Mouse (Mus musculus) kidney, postnatal 36 days (tissue): Measurements from ENCODE around the gene Dact2.

Source experiments
- DNase-seq, 2 experiments: peaks; one replicate each; pipeline ENCODE4 v3.0.0; 2021 to 2022; ENCODE audit warnings: mixed read lengths in 2 of 2

Gene Dact2

DNA sequence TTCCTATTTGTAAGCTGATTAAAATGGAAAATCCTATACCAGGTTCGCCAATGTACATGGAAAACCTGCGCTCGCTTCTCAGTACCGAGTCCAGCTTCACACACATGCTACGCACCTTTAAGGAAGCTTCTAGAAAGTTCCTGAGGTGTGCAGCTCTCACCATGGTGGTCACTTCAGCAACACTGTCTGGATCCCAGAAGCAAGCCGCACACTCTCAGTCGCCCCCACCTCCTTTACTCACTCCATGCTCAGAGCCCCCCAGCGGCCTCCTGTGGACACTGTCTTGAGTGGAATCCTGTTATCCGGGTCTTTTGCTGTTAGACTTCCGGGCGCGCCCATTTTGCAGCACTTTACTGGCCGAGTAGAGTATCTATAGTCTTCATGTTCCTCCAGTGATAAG, at the start of gene Dact2:
TSS of gene Dact2 (minus strand) at position 244 of the 400 bp plus-strand sequence.
- peak in 1 of 2 experiments; percentile 47 for DNase-seq

DNA sequence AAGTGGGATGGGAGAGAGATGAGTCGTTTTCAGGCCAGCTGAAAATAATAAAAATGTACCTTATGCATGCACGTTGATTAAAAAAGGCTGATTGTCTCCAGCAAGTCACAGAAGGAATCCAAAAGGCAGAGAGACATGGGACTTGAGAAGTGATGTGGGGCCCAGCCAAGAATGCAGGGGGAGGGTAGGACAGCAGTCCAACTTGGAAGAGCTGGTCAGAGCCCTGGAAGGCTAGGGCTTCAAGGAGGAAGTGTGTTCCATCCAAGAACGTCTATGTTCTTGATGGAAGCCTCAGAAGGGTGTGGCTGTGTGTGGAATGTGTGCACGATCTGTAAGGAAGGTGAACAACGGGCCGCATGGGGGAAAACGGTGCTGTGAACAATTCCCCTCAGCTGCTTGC, 48.4 kb upstream of the Dact2 start:
- no peak for DNase-seq

DNA sequence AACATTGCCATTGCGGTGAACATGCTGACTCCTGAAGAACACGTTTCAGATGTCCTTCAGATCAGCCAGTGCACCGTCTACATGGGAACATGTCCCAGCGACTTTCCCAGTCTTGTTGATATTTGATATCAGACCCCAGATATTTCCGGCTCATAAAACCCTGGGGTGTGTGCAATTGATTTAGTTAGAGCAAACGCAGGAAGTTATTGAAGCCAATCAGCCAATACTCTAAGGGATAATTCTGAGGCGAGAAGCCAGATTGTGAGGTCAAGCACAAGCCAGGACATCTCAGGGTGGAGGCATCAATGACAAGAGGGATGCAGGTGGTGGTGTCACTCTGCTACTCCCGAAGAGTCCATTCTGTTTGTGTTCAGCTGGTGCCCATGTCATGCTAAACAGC, 46.3 kb upstream of the Dact2 start:
- DNase-seq, result no peak

DNA sequence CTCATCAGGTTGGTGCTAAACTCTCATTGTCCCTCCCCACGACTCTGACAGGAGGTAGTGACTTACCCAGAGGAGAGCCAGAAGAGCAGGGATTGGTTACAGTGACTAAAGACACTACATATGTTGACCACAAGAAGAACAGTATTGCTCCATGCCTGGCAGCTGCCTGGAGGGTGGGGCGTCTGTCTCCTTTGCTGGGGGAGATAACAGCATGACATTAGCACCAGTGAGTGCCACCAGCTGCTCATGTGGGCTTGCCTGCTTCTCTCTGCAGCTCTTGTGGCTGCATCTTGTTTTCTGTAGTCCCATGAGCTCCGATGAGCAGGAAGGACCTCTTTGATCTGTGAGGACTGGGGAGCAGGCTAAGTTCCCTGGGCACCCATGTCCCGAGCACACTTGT, 45.5 kb upstream of the Dact2 start:
- DNase-seq, result no peak

DNA sequence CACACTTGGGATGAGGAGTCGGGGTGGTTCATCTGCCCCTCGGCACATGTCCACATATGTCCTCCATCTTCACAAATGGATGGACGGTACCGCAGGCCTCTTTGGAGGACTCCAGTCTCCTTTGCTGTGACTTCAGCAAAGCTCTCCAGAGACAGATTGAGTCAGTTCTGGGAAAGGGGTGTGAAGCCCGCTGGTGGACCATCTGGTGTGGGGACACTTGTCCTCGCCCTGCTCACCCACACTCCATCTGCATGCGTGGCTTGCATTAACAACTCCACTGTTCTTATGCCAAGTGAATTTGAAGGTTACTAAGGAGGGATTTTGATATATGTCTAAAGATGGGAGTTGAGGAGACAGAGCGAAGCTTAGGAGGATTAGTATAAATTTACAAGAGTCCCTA, 43.8 kb upstream of the Dact2 start:
- no peak for DNase-seq

DNA sequence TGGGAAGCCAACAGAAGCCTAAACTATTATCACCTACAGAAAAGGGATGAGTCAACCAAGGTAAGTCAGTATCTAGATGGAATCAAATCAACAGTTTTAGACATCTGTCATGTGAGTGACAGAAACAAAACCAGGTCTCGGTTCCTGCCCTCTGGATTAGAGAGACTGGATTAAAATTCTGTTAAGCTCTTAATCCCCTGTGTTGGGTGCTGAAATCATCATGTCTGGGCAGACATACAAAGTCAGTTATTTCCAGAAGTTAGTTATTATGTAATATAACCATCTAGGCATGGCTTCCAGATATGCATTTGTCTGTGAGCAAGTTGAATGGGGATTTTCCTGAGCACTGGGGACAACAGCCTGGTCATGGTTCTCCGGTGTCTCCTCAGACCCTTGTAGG, 42.2 kb upstream of the Dact2 start:
- no peak for DNase-seq

DNA sequence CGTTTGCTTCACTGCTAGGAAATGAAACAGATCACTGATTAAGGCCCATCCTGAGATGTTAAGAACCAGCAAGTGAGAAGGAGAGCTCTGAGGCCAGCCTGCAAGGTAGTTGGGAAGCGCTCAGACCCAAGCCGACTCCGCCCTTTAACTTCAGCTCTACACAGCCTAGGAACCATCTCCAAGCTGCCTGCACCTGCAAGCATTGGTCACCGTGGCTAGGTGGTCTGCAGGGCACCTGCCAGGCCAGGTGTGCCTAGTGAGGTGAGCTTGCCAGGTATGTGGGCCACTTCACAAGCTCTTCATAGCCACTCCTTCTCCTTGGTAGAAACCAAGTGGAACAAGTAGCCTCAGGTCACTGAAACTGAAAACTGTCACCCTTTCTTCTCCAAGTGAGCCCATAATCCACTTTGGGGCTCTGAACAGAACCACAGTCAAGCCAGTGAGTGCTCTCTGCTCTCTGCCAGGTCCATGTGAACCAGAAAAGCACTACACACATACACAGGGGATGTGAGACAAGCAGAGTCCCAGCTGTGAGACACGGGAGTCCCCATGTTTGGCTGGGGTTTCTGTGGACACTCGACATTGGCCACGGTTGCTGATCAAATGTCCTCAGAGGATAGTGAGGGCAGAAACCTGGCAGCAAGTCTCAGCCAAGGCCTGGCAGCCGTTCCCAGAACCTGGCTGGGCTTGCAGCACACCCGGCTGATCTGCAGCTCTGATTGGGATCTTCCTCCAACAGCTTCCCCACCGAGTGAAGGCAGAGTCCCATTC, 40.3 kb upstream of the Dact2 start:
- DNase-seq, result peak in 1 of 2 experiments; percentile 15

DNA sequence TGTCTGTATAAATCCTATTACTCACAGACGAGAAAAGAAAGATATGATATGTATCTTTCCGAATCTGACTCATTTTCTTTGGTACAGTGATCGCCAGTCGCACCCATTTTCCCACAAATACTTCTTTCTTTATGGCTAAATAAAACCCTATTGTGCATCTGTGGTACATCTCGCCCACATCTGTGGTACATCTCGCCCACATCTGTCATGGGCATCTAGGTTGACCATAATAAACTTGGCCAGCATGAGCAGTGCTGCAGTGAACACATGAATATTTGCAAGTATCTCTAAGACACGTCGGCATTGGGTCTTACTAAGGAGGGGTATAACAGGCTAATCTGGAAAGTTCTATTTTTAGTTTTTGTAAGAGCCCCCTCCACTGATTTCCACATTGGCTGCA, 38.5 kb upstream of the Dact2 start:
- no peak for DNase-seq

DNA sequence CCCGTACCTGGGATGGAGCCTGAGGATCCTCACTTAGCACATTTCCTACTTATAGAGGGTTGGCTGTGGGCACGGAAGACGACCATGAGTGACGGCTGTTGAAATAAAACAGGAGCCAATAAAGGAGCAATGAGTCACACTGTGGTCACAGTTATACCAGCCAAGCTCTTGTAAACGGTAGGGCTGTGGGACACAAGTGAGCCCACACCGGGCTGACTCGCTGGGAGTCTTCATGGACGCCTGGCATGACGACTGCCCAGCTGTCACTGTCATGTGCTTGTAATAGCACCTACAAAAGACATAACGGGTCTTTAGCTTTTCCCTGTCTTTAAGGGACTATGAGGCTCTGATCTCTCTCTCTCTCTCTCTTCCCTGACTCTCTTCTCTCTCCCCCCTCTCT, 35.9 kb upstream of the Dact2 start:
- no peak for DNase-seq

DNA sequence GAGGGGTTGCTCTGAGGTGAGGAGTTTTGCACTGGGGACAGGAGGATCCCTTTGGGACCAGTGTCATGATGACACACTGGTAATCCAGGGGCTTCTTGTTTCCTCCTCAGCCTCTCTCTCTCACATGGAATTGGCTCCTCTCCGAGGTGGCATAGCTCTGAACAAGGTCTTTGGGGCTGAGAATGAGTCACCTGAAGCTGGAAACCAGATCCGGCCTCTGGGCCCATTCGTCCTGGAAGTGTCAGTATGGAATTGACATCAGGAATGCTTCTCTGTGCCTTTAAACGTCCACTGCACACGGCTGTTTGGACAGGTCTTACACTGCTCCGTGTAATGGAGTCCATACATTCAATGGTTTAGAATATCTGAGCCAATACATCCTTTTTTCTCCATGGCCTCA, 33.0 kb upstream of the Dact2 start:
- no peak for DNase-seq

DNA sequence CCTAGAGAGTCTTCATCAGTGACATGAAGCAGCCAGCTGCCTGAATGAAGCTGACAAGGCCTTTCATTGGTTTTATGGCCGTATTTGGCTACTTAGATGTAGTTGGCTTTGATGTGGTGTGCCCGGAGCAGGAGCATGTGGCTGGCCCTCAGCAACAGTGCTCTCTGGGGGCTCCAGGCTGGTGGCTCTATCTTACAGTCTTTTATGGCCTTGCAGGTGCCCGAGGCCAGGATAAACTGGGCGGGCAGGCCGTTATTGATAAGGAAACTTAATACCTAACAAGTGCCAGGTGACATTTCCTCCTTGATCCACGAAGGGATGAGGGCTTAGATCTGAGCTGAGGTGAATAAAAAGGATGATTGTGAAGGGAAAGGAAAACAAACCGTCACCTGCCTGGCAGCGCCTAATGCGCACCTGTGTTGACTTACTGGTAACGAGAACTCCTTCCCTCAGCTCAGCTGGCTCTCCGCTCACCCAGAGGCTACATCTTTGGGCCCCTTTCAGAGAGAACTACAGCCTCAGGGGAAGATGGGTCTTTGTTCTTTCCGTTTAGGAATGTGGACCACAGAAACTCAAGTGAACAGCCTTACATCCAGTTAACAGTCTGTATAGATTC, 30.8 kb upstream of the Dact2 start:
- no peak for DNase-seq

DNA sequence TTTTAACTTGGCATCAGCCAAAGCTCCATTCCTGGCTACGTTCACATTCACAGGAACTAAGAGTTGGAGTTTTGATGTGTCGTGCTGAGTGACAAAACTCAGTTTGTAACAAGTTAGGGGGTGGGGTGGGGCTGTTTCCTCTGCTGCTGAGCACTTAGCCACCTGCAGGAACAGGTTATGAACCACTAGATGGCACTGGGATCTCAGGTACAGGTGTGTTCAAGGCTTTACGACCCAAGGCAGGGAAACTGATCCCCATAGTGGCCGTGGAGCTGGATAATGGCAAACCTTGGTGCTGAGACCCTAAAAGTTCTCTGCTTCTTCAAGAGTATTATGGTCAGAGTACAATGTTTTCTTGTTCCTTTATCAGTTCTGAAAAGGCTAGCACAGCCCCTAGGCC, 29.6 kb upstream of the Dact2 start:
- no peak for DNase-seq

DNA sequence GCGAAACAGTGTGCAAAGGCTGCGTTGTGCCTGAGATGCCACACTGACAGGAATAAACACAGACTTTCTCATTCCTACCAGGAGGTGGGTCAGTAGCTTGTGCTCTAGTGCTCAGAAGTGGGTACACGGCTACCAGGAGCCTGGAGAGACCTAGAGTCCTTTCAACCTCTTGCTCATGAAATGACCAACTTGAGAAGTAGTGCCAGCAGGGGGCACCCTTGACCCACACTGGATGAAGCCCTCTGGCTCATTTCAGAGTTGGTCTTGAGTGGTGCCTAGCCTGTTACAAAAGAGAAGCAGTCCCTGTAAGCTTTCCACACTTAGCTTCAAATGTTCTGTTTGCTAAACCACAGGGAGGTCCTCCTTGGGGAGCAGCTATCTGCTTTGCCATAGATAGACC, 28.5 kb upstream of the Dact2 start:
- DNase-seq, result peak; percentile 73 to 93

DNA sequence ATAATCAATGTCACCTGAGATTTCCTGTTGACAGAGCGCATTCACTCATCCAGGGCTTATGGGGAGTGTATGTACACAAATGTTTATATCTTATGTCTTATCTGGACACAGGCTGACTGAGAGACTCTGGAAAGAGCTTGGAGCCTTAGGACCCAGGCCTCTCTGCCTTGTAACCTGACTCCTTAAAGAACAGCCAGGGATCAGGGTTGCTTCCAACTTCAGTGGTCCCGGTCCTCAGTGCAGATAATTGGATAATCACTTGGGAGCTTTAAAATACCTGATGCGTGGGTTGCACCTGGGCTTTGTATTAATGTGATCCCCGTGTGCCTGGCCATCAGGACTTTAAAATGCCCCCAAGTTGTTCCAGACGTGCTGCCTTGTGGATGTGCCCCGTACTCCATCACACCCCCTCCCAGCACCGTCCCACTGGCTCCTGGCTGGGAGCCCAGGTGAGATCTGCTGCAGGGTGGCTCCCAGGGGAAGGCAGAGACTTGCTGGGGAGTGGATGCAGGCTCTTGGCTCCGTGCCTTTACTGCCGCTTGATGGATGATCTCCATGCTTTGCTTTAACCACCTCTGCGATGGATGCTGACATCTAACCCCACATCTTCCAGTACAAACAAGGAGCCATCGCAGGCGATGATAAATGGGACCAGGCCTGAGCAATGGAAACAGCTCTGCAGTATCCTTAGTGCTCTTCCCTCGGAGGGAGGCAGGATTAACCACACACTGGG, 26.8 kb upstream of the Dact2 start:
- DNase-seq, result peak in 1 of 2 experiments; percentile 21

DNA sequence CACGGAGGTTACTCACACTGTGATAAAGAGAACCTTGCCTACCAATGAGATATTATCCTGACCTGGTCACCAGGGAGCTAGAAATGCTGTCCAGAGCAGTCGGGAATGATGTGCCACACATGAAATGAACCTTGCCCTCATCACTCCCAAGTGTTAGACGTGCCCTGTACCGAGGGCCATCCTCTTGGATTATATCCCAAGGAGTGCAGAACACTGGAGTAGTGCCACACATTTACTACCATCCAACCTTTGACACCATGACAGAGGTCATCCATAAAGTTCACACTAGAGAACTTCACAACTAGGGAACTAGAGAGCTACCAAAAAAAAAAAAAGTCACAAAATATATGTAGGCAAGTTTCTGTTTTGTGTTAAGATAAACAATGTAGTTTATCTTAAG, 24.3 kb upstream of the Dact2 start:
- peak; percentile 46 to 52 for DNase-seq

DNA sequence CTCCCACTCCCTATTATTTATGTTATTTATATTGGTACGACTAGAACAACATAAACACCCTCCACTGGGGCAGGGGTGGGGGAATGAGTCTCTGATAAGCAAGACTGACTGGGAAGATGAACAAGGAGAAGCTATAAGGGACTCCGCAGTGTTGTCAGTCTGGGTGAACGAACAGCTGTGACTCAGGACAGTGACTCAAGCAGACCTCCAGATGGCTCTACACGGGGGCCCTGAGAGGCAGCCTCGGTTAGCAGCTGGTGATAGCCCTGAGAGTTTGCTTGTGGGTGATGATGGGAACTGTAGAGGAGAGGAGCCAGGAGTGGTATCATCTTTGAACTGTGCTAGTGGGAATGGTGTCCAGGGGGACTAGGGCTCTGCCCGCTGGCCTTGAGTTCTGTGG, 23.5 kb upstream of the Dact2 start:
- DNase-seq, result no peak

DNA sequence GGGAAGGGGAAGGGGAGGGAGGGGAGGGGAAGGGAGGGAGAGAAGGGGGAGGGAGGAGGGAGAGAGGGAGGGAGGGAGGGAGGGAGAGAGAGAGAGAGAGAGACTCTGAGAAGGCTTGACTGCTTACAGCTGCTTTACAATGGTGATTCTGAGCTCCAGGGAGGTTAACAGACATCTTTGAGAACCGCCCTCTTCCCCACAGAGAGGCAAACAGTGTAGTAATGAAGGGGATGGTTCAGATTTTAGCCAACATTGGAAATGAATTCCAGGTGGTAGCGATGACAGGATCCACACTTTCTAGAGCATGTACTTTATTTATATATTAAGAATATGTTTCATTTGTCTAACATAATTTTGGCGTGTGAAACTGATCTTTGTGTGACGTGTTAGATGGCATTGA, 22.7 kb upstream of the Dact2 start:
- DNase-seq, result no peak

DNA sequence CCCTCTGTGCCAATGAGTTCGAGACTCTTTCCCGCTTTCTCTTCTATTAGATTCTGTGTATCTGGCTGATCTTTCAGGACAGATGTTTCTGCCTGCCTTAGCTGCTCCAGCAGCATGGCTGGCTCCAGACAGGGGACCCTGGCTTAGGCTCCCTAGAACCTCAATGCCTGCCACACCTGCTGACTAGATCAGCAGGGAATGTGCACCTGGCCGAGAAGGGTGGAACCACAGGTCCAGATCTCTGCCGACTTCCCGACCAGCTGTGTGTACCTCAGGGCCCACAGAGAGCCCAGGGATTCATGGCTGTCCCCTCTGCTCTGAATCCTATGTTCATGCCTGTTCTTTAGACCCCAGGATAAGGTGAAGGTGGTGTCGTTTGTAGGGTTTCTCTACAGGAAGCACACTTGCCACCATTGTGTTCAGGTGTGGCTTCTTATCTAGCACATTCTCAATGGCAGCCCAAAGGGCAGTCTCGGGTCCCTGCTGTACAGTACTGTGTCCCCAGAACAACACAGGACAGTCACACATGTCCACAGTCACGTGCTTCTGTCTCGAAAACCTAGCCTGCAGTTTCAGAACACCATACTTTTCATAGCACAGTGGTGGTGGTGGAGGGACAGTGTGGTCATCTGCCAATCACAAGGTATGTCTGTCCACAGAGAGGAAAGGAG, 22.0 kb upstream of the Dact2 start:
- no peak for DNase-seq

DNA sequence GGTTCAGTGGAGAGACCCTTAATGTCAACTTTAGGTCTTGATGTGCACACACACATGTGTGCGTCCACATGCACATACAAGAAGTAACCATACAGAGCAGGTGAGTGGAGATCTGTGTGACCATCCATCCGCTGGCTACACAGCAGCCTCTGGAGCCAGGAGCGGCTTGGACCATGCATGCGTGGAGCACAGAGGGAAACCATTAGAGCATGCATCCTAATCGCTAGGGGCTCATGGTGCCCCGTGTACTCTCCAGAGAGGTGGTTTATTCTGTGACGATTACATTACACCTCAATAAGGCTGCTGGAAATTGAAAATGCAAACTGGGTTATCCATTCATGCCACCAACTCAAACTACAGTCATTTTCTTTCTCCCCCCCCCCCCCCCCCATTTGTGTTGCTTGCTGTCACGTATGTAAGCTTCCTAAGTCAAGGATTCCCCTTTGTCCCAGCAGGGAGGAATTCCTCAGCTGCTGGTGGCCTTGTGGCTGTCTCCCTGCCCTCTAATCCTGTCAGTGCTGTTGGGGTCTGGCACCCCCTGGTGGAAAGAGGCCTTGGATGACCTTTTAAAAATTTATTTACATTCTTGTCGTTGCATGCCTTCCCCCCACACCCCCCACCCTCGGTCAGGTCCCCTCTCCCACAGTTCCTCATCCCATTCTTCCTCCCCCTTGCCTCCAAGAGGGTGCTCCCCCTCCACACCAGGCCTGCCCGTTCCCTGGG, 17.9 kb upstream of the Dact2 start:
- peak in 1 of 2 experiments; percentile 32 for DNase-seq

DNA sequence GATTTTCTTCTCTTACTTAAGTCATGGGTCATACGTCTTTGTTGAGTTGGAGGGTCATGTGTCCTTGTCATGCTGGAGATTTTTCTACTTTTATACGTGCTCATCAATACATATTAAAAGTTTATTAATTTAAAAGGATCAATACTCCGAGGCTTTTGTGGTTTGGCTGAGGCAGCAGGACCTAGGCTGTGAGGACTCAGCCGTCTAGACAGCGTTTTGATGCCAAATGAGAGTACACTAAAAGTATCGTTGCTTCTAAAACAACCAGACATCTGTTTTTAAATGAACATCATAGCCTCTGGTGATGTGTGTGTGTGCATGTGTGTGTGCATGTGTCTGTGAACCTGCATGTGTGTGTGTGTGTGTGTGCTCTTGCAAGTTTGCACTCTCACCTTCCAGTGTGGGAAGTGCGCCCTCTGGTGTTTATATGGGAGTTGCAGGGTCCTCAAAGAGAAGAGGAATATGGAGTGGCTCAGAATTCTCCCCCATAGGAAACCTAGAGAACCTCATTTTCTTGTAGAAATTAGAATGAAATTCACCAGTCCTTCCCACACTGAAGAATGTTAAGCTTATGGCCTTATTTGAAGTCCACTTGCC, 16.6 kb upstream of the Dact2 start:
- peak; percentile 59 to 86 for DNase-seq

DNA sequence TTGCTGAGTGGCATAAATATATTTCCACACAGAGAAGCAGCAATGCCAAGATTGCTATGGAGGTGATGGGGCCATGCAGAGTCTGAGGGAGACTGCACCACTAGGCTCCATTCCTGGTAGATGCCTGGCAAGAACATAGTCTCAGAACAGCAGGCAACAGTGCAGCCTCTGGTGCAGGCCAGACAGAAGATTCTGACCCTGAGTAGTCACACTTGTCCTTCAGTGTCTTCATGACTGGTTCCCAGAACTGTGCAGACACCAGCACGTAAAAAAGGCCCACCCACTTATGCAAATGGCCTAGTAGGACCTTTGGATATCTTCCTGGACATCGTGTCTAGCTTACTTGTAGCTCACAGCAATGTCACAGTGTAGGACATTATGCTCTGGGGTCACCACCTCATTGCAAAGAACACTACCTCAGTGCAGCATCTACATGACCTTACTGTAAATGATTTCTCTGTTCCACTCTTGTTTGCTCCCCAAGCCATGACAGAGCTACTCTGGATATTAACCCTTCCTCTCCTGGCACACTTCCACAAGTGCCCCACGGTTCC, 9.9 kb upstream of the Dact2 start:
- no peak for DNase-seq

DNA sequence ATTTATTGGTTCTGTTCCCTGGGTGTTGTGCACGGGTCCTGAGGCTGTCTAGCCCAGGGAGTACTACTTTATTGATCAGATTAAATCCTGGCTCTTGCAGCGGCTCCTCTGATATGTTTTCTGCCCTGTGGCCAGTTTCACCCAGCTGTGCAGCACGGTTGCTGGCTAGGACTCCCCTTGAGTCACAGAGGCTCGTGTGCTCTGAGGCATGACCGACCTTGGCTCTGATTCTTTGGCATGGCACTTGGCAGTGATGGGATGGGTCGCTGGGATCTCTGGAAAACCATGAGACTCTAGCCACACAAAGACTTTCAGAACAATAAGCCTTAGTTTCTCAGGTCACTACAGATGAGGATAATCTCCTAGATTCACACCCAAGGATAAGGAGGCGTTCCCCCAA, 8.7 kb upstream of the Dact2 start:
- DNase-seq, result peak; percentile 56 to 70
